Mouse (Mus musculus) megakaryocyte, embryonic 14.5 days (primary cell): ENCODE results near the gene Ptges2. TPM values are rescaled to one million over a fixed set of nuclear protein-coding genes. Genes with fewer than 3 reads are reported as not detected.

ENCODE experiments used
- H3K27me3 ChIP-seq: replicated peaks from 2 replicates; pipeline ENCODE3; 2012; ENCODE audit warnings: inconsistent platforms
- H3K36me3 ChIP-seq: replicated peaks from 2 replicates; pipeline ENCODE3; 2012; ENCODE audit warnings: low read length, inconsistent platforms, mixed read lengths
- H3K4me1 ChIP-seq: 2 replicates; pipeline ENCODE4 v1.6.1; 2012; ENCODE audit warnings: inconsistent platforms
- H3K4me3 ChIP-seq: replicated peaks from 2 replicates; pipeline ENCODE3; 2012; ENCODE audit warnings: moderate library complexity, mild to moderate bottlenecking, inconsistent platforms
- H3K9me3 ChIP-seq: 2 replicates; pipeline ENCODE4 v1.6.1; 2012; ENCODE audit warnings: inconsistent platforms
- FLI1 ChIP-seq: IDR thresholded peaks from 2 replicates; pipeline ENCODE4 v1.6.1; 2012; ENCODE audit warnings: low read length, inconsistent platforms, mixed read lengths
- GATA1 ChIP-seq: IDR thresholded peaks from 3 replicates; pipeline ENCODE4 v1.6.1; 2012; ENCODE audit warnings: mixed read lengths, low read length, inconsistent platforms, borderline replicate concordance
- polyA plus RNA-seq: library from polyadenylated mRNA; stranded (reverse); fragments of >175 nt; gene quantifications from 2 replicates; pipeline ENCODE4 v1.2.3, GENCODE M21; 2012; ENCODE audit warnings: low replicate concordance; ENCODE audit not compliant: insufficient read depth

Gene Ptges2
- polyA plus RNA-seq, 1 experiment = 3.4 TPM

- Histone ChIP-seq H3K4me3 (no peak overlapping the region), H3K9me3 (no peaks in the 10 kb centered on the region), H3K36me3 (peaks cover 56% of the 10 kb centered on the region), H3K27me3 (peaks cover 4% of the 10 kb centered on the region), H3K4me1 (peaks cover 4% of the 10 kb centered on the region; the same call in 1 of the 2 replicates)
- TF ChIP-seq FLI1 = no peak
- TF ChIP-seq GATA1 = no peak
These were observed 18.2 kb downstream of the Ptges2 start for GRCm38 (mm10) chr2:32413936-32414335.

GRCm38 (mm10) chr2:32415801-32416200 is 20.1 kb downstream of the Ptges2 start:
- Histone ChIP-seq H3K27me3 (peaks cover under 1% of the 10 kb centered on the region), H3K9me3 (no peaks in the 10 kb centered on the region), H3K36me3 (peaks cover 75% of the 10 kb centered on the region), H3K4me3 (no peak overlapping the region), H3K4me1 (peaks cover 8% of the 10 kb centered on the region; the same call in 1 of the 2 replicates)
- no peak for TF ChIP-seq GATA1
- no peak for TF ChIP-seq FLI1

DNA sequence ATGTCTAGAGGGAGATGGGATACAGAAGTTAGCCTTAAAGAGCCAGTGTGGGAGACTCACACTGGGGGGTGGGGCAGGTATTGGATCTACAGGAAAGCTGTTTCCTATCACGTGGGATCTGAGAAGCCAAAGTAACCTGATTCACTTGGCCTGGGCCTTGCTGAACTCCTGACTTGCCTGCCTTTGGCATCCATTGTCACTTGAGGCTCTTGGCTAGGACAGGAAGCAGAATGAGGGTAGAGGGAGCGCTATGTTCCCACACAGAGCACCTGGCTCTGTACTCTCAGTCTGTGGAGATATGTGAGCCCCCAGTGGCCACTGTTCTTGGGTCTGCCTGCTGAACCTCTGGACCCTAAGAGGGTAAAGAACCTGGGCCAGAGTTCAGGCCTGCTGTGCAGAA is 20.9 kb downstream of the Ptges2 start:
- Histone ChIP-seq H3K36me3 (peaks cover 82% of the 10 kb centered on the region), H3K27me3 (no peaks in the 10 kb centered on the region), H3K9me3 (no peaks in the 10 kb centered on the region), H3K4me1 (peaks cover 10% of the 10 kb centered on the region), H3K4me3 (no peak overlapping the region)
- no peak for TF ChIP-seq GATA1
- TF ChIP-seq FLI1 = no peak

DNA sequence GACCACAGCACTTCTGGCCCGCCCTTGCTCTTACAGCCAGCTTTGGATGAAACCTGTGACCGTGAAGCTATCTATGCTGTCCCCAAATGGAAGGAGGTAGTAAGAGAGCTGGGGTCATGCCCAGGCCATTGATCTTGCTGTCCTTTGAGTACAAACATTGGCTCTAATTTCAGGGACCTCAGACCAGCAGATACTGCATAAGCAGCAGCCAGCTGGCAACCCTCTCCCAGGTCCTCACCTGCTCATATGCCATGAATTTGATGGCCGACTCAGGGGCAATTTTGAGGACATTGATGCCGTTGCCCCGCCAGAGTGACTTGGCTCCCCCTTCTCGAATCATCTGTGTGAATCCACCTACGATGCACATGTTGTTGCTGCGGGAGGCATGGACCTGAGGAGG is 21.8 kb downstream of the Ptges2 start:
- Histone ChIP-seq H3K36me3 (peaks cover 86% of the 10 kb centered on the region), H3K9me3 (no peaks in the 10 kb centered on the region), H3K27me3 (no peaks in the 10 kb centered on the region)

DNA sequence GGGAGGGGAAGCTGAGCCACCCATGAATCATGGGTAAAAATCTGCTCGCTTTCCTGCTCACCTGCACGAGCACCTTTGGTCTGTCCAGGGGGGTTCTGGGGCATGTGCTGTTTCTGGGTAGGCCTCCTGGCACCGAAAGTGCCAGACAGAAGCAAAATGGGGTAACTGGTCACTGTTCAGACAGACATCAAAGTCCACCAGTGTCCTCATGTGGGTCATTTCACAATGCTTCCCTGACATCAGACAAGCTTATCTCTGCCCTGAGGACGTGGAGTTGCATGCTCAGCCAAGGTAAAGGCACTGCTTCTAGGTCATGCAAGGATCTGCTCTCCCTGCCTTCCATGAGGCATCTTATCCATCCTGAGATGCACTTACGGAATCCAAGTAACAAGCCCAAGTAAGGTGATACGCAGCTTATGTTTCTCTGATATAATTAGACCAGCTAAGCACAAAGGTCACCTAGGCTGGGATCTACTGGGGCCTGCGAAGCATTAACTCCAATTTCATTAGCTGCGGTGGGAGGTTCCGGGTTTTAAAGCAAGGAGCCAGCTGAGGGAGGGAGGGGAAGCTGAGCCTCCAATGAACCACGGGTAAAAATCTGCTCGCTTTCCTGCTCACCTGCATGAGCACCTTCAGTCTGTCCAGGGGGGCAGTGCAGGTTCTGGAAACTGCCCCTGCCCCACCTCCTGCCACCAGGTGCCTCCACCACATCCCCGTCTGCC is 22.9 kb downstream of the Ptges2 start:
- Histone ChIP-seq H3K4me1 (peaks cover 26% of the 10 kb centered on the region), H3K36me3 (peaks cover 83% of the 10 kb centered on the region), H3K4me3 (no peak overlapping the region), H3K9me3 (no peaks in the 10 kb centered on the region), H3K27me3 (no peaks in the 10 kb centered on the region)
- TF ChIP-seq GATA1 (no peak), FLI1 (no peak)

More for the DNA sequence above, 21.8 kb downstream of the Ptges2 start:
- TF ChIP-seq GATA1 (no peak), FLI1 (no peak)
- H3K4me3 ChIP-seq = no peak overlapping the region
- H3K4me1 ChIP-seq = peaks cover 19% of the 10 kb centered on the region

GRCm38 (mm10) chr2:32419359-32419758 is 23.7 kb downstream of the Ptges2 start:
- Histone ChIP-seq H3K27me3 (no peaks in the 10 kb centered on the region), H3K4me3 (no peak overlapping the region), H3K4me1 (peaks cover 33% of the 10 kb centered on the region), H3K9me3 (no peaks in the 10 kb centered on the region), H3K36me3 (peaks cover 76% of the 10 kb centered on the region)
- no peak for TF ChIP-seq GATA1
- TF ChIP-seq FLI1 = no peak

GRCm38 (mm10) chr2:32420066-32420608 is 24.4 kb downstream of the Ptges2 start:
- peaks cover 41% of the 10 kb centered on the region for H3K4me1 ChIP-seq
- no peak for TF ChIP-seq FLI1
- TF ChIP-seq GATA1 = no peak
- H3K27me3 ChIP-seq = no peaks in the 10 kb centered on the region
- H3K4me3 ChIP-seq = peak overlapping the region; percentile 52
- peaks cover 68% of the 10 kb centered on the region for H3K36me3 ChIP-seq
- no peaks in the 10 kb centered on the region for H3K9me3 ChIP-seq

DNA sequence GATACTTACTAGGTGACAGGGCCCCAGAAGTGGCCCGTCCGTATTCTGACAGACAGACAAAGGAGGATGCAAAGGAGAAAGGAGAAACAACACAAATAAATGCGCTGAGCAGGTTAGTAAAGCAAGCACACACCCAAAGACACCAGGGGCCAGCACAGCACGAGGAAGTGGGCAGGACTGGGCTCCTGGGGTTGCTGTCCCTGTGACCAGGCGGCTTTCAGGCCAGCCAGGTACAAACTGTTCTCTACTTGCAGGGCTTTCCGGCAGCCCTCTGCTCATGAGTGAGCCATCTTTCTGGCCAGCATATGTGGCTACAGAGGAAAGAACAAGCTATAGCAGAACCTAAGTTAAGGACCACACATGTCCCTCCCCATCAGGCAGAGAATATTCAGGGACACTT is 25.0 kb downstream of the Ptges2 start:
- Histone ChIP-seq H3K4me3 (no peak overlapping the region), H3K27me3 (no peaks in the 10 kb centered on the region), H3K36me3 (peaks cover 65% of the 10 kb centered on the region), H3K4me1 (peaks cover 45% of the 10 kb centered on the region), H3K9me3 (no peaks in the 10 kb centered on the region)
- TF ChIP-seq FLI1 (no peak), GATA1 (no peak)

- Histone ChIP-seq H3K4me3 (no peak overlapping the region), H3K36me3 (peaks cover 57% of the 10 kb centered on the region)
- TF ChIP-seq FLI1 = no peak
- no peak for TF ChIP-seq GATA1
These were observed 26.2 kb downstream of the Ptges2 start for GRCm38 (mm10) chr2:32421851-32422251.

More at GRCm38 (mm10) chr2:32421851-32422251, 26.2 kb downstream of the Ptges2 start:
- Histone ChIP-seq H3K9me3 (no peaks in the 10 kb centered on the region), H3K4me1 (peaks cover 55% of the 10 kb centered on the region), H3K27me3 (no peaks in the 10 kb centered on the region)
